Mouse (Mus musculus): Measurements from ENCODE around the gene Sh3bgr.
A peak's percentile ranks its signal among the peaks of the same experiment; 100 is the strongest.

Gene Sh3bgr

DNA sequence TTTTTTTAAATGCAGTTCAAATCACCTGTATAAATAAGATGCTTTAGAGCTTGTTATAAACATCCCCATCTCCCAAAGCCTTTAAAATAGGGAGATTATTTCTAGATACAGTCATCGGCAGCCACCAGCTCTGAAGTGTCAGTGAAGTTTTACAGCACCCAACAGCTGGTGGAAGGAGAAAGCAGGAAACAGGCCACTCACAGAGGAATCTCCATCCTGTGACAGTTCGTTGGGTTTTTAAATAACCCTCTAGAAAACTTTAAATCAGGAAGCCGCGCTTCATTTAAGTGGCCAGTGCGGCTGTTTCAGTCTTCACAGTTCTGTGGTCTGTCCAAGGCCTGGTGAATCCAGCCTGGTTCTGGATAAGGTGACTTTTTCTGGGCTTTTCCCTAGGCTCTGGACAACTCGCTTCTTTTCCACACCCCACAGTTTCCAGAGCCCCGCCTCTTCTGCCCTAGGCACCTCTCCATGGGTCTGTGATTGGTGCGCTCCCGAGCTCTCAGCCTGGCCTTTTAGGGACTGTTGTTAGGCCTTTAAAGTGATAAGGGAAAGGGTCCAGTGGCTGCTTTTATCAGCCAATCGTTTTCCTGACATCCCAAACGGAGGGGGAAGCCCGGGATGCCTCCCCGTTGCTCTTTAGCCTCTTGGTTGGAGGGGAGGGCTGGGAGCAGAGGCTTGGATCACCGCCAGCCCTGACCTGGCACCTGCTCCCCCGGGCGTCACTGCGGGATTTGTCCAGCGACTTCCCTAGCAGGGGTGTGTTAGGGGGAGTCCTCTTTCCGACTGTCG, at the start of gene Sh3bgr:
Gene Sh3bgr, plus strand, starts transcription at position 538 of the 789 bp plus-strand sequence.
- peak; percentile 35 for DNase-seq (ENCODE audit: low spot score)

DNA sequence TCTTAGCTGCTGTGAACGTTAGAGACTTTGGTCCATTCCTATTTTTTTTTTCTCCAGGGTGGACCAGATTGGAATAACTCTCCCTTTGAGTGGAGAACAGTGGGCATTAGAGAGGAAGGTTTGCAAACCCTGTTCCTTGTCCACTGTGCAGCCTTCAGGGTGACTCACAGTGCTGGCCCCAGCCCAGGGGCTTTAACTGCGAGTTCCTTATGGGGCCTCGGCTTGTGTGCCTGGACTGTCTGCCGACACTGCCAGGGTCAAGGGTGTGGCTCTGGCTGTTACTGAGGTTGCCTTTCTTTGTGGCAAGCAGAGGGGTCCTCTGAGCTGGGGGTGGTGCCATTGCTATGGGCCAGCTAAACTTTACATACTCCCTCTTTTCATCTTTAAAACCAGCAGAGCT, 49.3 kb upstream of the Sh3bgr start:
- peak; percentile 55 for DNase-seq (ENCODE audit: low spot score)

DNA sequence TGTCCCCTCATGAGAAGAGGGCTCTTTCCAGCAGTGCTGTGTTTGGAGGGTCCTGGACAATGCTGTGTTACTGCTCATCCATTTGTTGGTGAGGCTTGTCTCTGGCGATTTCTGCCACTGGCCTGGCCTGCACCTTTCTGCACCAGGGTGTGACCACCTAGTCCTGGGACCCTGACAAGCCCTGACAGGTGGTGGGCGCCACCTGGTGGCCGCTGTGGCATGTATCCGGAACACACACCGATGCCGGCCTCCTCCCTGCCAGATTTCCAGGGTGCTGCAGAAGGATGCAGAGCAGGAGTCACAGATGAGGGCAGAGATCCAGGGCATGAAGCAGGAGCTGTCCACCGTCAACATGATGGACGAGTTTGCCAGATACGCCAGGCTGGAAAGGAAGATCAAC, 48.7 kb upstream of the Sh3bgr start:
- peak; percentile 74 for DNase-seq (ENCODE audit: low spot score)

DNA sequence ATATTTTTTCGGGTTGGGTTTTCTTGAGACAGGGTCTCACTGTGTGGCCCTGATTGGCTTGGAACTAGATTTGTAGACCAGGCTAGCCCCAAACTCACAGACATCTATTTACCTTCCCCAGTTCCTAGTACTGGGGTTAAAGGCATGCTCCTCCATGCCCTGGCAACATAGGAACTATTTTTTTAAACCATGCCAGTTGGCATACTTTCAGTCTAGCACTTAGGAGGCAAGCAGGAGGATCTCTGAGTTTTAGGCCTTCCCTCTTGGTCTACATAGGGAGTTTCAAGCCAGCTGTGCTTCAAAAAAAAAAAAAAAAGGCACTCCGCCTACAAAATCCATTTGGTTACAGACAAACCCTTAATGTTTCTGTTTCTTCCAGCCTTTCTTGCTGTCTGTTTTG, 45.8 kb upstream of the Sh3bgr start:
- DNase-seq (ENCODE audit: low spot score): no peak

DNA sequence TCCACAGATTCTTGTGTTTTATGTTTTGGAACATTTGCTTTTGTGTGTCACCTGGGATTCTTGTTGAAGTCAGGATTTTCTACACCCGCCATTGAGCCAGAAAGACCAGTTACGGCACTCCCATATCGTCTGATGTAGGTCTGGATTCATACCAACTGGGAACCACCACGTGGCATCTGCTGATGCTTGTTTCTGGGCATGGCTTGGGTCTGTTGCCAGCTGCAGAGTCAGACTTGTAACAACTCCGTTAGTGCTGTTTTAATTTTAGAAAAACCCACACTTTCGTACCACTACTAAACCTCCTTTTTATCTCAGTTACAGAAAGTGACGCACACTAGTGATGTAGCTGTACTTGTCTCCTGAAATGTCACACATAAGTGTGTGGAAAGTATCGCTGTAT, 44.2 kb upstream of the Sh3bgr start:
- DNase-seq (ENCODE audit: low spot score): no peak

DNA sequence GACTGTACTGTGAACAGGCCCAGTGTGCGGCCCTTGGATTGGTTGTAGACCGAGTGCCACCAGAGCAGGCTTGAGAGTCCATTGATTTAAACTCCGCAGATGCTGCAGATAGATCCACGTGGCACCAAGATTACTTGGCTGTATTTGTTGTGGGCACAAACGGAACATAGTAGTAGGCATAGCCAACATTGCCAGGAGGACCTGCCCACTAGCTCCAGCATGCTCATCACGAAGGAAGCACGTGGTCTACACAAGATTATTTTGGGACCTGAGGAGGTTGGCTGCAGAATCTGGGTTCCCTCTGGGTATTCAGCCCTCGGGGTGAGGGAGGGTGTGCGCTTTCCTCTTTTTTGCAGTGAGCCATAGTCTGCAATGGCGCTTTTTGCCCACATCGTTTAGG, 43.1 kb upstream of the Sh3bgr start:
- DNase-seq (ENCODE audit: low spot score): no peak

DNA sequence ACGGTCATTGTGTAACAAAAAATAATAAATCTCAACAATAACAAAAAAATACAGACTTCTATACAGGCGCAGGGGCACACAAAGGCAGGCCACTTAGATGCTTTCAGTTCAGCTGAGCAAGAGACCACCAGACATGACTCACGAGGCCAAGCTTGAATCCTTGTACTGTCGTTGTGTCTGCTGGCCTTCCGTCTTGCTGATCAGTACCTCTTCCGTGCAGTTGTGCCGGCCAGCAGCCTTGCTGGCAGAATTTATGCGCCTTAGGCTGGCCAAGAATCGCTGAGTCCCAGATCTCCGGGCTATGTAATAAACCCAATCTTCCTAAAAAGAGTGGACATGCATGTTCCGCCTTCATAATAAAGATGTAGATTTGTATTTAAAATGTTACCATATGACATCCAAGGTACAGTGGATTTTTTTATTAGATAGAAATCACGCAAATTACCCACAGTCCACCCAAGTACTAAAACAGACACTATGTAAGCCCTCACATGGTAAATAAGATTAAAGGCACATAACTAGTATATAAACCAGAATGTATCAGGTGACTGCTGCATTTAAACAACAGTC, 41.7 kb upstream of the Sh3bgr start:
- no peak for DNase-seq (ENCODE audit: low spot score)

DNA sequence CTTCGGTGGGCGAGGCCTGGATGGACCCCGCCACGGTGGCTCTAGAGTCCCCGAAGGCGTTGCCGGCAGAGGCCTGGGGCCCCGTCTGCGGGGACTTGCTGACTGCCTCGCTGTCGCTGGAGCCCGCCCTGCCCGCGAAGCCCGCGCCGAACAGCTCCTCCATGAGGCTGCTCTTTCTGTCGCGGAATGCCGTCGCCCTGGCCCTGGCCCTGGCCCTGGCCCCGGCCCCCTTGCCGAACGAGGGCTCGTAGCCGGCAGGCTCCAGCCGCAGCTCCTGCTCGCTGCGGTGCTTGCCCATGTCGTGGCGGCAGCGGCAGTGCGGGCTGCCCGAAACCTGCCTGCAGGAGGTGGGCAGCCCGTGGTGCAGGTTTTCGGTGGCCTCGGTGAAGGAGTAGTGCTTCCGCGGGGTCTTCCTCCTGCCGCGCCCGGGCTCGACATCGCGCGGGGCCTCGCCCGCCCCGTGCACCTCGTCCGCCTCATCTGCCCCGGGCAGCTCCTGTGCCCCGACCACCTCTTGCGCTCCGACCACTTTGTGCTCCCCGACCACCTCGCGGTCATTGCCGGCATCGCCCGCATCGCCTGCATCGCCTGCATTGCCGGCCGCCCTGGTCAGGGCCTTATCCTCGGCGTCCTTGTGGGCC, 41.0 kb upstream of the Sh3bgr start:
- peak; percentile 55 for DNase-seq (ENCODE audit: low spot score)

DNA sequence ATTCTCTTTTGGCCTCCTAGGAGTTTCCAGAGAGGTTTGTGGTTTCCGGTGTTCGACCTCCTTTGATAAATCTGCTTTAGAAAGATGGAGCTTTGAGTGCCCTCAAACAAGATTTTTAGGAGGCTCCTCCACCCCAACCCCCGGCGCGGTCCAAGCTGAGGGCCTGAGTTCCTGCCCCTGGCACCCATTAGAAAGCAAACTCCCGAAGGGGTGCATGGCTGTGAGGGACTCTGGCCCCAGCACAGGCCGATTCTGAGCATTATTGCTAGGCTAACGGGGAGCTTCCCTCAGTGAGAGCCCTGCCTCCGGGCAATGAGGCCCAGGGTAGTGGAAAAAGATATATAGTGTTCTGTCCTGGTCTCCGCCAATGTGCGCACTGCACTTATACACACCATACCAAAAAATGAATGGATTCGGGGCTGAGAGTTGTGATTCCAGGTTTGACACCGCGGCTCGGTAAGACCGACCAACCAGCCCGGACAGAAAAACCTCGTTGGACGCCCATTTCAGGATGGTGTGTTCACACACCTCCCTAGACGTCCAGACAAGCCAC, 40.4 kb upstream of the Sh3bgr start:
- no peak for DNase-seq (ENCODE audit: low spot score)

DNA sequence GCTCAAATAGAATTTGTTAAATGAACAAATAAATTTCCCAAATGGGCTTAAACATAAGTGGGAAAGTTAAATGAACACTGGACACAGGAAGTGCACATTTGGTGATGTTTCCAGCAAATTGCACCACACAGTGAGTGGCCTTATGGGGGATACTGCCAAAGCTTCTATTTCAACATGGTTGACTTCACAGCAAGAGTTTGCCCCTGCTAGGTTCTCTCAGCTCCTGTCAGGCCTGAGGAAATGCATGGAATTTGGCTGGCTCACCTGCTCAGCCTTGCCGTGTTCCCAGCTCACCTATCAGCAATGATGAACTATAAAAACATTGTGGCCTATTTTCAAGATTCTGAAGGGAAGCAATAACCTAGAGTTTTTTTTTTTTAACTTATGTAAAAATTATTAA, 39.3 kb upstream of the Sh3bgr start:
- DNase-seq (ENCODE audit: low spot score): no peak

DNA sequence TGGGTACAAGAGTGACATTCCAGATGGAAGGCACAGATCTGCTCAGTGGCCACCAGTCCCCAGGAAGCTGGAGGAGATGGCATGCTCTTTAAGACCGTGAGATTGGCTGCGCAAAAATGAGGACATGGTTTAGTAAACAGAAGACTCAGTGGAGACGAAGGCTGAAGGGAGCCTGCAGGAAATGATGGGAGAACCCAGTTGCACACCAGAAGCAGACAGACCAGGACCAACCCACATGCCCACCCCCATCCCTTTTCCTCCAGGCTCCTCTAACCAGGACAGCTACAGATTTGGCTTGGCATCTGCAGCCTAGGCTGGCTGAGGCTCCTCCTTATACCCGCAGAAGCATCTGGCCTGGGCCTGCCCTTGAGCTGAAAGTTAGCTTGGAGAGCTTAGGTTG, 38.9 kb upstream of the Sh3bgr start:
- DNase-seq (ENCODE audit: low spot score): no peak

DNA sequence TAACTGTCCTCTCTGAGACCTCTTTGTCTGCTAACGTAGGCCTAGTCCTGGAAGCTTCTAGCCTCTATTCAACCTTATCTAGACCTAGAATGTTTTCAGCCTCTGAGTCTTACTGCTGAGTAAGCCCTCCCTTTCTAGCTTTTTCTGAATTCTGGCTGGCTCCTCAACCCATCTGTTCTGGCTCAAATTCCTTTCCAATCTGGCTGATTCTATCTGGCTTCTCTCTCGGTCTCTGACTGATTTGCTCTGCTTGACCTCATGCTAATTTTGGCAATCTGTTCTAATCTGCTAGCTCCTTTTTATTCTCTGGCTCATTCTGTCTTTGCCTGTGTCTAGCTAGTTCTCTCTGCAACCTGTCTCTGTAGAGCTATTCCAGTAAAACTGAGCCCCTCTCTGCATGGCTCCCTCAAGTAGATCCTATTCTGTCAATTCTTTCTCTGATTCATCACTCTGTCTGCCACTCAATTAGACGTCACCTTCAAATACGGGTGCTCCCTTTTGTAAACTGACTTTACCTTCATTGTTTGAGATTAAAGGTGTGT, 34.5 kb upstream of the Sh3bgr start:
- no peak for DNase-seq (ENCODE audit: low spot score)

DNA sequence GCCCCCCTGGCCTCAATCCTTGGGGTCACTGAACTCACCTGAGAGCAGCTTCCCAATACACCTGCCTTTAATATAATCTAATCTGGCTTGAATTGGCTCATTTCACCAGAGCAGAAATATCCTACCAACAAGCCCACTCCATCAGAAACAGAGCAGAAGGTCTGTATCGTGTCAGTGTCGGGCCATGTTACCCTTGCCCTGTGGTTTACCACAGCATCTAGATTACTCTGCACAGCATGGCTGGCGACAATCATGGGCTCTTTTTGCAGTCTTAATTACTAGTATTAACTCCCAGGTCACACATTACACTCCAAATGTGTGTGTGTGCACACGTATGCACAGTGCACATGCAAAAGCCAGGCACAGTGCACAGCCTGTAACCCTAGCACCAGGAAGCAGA, 31.4 kb upstream of the Sh3bgr start:
- no peak for DNase-seq (ENCODE audit: low spot score)

DNA sequence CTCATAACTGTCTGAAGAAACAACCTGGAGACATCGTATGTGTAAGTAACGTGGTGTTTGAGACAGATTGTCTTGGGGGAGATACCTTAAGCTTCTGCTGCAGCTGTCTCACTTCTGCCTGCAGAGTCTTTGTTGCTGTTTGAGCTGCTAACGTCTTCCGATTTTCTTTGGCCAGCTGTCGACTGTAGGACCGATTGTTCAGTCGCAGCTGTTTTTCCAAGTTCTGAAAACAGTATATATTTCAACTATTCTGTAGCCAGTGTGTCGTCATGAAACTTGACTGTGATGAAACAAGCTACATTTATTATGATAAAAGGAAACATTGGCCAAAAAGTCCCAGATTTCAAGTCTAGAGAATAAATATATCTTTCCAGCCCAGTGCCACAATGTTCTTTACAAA, 26.6 kb upstream of the Sh3bgr start:
- DNase-seq (ENCODE audit: low spot score): no peak

DNA sequence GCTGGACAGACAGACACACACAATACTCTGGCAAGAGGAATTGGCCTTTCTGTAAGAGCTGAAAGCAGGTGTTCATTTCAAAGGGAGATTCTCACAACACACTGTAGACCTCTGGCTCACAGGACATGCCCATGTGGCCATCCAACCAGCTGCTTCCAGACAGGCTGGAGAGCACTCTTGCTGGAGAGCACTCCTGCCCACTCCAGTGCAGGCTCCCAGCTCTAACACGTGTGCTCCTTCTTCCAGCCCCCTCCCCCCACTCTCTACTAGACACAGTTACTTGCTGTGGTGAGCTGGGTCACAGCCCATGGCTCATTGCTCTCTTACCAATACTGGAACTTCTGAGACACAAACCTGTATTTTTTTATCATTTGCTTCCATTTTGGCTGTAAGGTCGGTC, 24.9 kb upstream of the Sh3bgr start:
- no peak for DNase-seq (ENCODE audit: low spot score)

DNA sequence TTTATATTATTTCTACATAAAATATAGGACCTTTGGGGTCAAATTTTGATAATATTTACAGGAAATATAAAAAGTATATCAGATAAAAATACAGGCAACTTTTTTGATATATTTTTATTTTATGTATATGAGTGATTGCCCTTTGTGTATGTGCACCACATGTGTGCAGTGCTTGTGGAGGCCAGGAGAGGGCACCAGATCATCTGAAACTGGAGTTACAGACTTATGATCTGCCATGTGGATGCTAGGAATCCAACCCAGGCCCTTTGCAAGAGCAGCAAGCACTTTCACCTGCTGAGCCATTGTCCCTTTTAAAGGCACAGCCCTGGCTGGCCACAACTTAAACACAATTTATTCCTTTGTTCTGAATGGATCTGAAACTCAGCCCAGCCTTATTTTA, 21.1 kb upstream of the Sh3bgr start:
- DNase-seq (ENCODE audit: low spot score): no peak

DNA sequence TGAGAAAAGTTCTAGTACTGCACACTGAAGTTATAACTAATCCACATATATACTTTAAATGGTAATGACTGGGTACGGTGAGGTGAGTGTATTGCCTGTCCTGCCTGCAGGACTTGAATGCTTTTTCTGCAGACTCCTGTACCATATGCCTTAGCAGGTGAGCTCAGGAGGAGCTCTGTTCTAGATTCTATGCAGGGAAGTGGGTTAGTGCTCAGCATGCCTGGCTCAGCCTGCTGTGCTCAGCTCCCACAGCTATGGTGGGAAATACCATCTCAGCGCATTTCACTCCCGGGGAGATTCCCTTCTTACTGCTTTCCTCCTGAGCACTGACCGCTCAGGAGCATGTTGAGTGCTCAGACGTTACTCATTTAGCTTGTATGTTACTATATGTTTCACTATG, 12.6 kb upstream of the Sh3bgr start:
- DNase-seq (ENCODE audit: low spot score): no peak

DNA sequence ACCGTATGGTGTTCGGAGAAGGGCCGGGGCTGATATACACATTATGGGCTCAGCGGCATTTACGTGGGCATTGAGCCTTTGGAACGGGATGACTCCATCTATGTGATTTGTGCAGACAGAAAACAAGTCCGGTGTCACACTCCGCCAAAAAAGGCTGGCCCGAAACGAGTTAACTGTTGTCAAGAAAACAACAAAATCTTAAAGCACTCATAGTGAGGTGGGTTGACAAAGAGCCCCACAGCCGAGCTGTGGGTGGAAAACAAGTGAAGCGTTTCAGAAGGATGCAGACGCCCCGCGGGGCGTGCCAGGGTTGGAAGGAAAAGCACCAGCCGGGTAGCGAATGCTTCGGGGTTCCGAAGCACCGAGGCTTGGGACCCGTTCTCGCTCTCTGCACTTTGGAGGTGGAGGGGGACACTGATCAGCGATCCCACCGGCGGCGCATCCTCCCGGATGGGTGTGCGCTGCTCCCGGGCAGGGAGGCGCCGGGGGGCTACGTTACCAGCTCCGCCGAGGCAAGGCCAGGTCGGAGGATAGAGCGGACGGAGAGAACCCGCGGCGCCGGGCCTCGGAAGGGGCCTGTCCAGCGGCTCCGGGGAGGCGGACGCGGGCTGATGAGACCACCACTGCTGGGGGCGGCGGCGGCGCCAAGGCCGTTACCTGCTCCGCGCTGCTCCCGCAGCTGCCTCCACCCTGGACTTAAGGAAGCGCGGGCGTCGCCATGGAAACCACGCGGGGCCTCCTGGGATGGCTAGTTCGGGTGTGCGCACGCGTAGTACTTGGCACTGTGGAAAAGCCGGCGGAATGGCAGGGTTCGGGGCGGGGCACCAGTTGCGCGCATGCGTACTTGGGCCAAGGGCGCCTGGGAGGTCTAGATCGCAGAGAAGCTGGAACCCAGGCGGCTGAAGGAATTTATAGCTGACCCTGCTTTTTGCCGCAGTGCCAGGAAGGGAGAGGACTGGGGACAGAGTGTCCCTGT, 8.4 kb upstream of the Sh3bgr start, which contains the start of gene Lca5l:
Gene Lca5l, minus strand, starts transcription at position 741 of the 976 bp plus-strand sequence.
- DNase-seq (ENCODE audit: low spot score): peak; percentile 100

DNA sequence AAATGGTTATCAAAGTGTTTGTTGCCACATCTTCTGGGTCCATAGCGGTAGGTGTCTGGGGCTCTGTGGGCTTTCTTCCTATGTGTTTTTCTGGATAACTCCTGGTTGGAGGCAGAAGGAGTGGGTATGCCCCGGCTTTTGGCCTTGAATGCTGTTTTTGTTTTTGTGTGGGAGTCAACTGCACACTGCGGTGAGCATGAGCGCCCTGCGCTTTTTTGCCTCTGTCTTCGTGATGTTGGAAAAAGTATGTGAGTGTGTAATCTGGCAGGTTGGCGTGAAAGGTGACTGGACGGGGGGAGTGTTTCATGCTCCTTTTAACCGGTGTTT, 415 bp downstream of the Sh3bgr start:
- DNase-seq (ENCODE audit: low spot score): no peak

DNA sequence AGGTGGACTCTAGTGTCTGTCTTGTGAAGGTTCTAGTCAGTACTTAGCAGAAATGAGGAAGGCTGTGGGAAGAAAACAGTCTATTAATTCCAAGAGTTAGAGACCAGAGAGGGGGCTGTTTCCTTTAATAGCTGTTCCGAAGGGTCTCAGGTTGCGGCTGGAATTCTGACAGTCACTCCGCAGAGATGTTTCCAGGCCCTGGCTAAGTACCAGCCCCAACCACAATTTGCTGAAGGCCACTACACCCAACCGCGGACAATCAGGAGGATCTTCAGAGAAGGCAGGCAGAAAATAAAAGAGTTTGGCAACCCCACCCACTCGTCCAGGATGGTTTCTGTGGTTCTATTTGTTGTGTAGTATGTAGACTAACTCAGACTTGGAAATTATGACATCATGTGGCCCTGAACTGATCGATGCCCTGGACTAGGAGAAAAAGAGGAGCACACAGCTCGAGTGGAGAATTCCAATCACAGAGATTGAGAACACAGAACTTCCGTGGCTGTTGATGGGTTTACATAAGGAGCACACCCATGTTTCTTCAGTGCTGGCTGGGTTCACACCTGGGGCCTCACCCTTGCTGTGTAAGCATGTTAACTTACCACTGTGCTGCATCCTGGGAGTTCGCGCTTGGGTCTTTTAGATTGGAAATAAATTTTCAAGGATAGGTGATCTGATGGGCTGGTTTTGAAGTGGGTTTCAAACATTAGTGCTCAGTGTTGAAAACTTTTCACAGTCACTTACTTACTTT, 1.4 kb downstream of the Sh3bgr start:
- DNase-seq (ENCODE audit: low spot score): no peak

DNA sequence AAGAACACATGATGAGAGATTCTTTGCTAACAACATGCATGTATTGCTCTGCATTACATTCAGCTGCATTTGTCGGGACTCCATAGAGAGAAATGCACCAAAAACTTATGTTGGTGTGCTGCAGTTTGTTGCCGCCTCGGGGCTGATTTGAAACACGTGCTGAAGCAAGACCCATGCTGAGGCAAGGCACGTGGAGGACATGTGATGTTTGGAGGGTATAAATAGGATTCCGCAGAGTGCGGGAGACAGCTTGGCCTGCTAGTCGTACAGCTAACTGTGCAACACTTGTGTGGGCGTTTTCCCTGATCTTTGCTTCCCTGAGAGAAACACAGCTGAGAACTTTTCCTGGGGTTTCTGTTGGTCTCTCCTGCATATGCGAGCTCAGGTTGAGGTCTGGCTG, 9.5 kb downstream of the Sh3bgr start:
- DNase-seq (ENCODE audit: low spot score): no peak

Data from urinary bladder, postnatal 25 days (tissue).